Mouse (Mus musculus) heart, postnatal 0 days (tissue): Measurements from ENCODE around the gene Adm2. TPM values are rescaled to one million over a fixed set of nuclear protein-coding genes. Genes with fewer than 3 reads are reported as not detected.

Experiments
- ATAC-seq: fragments of 200-750 bp; cut with Nextera tagmentation; 2 replicates; pipeline ENCODE4 v1.8.0; 2017; ENCODE audit warnings: low read depth, moderate number of reproducible peaks, moderate library complexity; ENCODE audit not compliant: insufficient read depth
- DNase-seq: peaks from one replicate; pipeline ENCODE4 v3.0.0-alpha.2; 2016; ENCODE audit warnings: low spot score
- H3K27ac ChIP-seq: fragments of 300-500 bp; sonication (generic); 2 replicates; pipeline ENCODE4 v1.5.1; 2014; ENCODE audit warnings: low read depth, mild to moderate bottlenecking
- H3K27me3 ChIP-seq: fragments of 300-500 bp; sonication (generic); 2 replicates; pipeline ENCODE4 v1.6.1; 2014; ENCODE audit warnings: low read length, mixed read lengths; ENCODE audit not compliant: control insufficient read depth, insufficient read depth
- H3K36me3 ChIP-seq: fragments of 300-500 bp; sonication (generic); replicated peaks from 2 replicates; pipeline ENCODE4 v1.6.1; 2014; ENCODE audit warnings: low read length, mixed read lengths; ENCODE audit not compliant: control insufficient read depth, insufficient read depth
- H3K4me1 ChIP-seq: fragments of 300-500 bp; sonication (generic); 2 replicates; pipeline ENCODE4 v1.6.1; 2014; ENCODE audit warnings: antibody characterized with exemption; ENCODE audit not compliant: control insufficient read depth, insufficient read depth
- H3K4me2 ChIP-seq: fragments of 300-500 bp; sonication (generic); 2 replicates; pipeline ENCODE4 v1.6.1; 2014; ENCODE audit warnings: low read depth, mild to moderate bottlenecking, low read length, moderate library complexity
- H3K4me3 ChIP-seq: fragments of 300-500 bp; sonication (generic); 2 replicates; pipeline ENCODE4 v1.5.1; 2014; ENCODE audit warnings: low read depth, low read length
- H3K9ac ChIP-seq: fragments of 300-500 bp; sonication (generic); replicated peaks from 2 replicates; pipeline ENCODE4 v1.6.1; 2014; ENCODE audit warnings: low read depth, low read length, mixed read lengths
- H3K9me3 ChIP-seq: fragments of 300-500 bp; sonication (generic); replicated peaks from 2 replicates; pipeline ENCODE4 v1.6.1; 2016; ENCODE audit warnings: low read length; ENCODE audit not compliant: control insufficient read depth
- CTCF ChIP-seq: IDR thresholded peaks from 2 replicates; pipeline ENCODE4 v1.5.1; 2016; ENCODE audit warnings: antibody characterized with exemption, control low read depth, low read depth
- EP300 ChIP-seq: IDR thresholded peaks from 2 replicates; pipeline ENCODE4 v1.6.1; 2016; ENCODE audit warnings: antibody characterized with exemption, low read depth
- WGBS: fragments of 180-500 bp; shearing (Covaris S2); extraction: QIAGEN DNeasy Blood & Tissue Kit; methylation state at CpG from one replicate; pipeline ENCODE4 v1.1.7; 2014; 5-methylcytosine and 5-hydroxymethylcytosine counted together
- polyA plus RNA-seq: library from polyadenylated mRNA; unstranded; fragments of >200 nt; fragmentation: Nextera tagmentation; extraction: Ambion mirVana; gene quantifications from 2 replicates; pipeline ENCODE4 v1.2.1, GENCODE M21; 2015
- total RNA-seq: library from RNA; depleted of rRNA; stranded (reverse); fragments of >200 nt; gene quantifications from 2 replicates; pipeline ENCODE4 v1.2.3, GENCODE M21; 2014; ENCODE audit warnings: low replicate concordance

Adm2 gene
- total and polyA plus RNA-seq, 2 experiments from 2014 or later: not detected

DNA sequence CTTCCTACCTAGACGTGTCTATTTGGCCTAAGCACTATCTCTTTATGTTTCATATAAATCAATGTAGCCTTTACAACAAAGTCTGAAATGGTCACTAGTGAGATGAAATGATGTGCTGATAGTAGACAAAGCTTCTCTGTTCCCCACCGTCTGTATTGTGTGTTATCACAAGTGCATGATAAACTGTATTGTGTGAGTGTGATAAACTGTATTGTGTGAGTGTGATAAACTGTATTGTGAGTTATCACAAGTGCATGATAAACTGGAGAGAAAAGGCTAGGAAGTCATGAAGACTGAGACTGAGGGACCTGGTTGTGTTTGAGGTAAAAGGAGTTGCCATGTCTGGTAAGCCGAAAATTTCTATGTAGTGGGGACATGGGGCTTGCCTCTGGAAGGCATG lies 36.3 kb downstream of the Adm2 start:
- H3K4me2 ChIP-seq: no peak overlapping the region
- no peak for DNase-seq
- ATAC-seq: no peak
- H3K9me3 ChIP-seq: no peaks in the 10 kb centered on the region
- H3K27ac ChIP-seq: no peak overlapping the region
- WGBS: 36% methylated on average over 3 of the region's 3 CpGs
- TF ChIP-seq CTCF (no peak), EP300 (no peak)
- H3K27me3 ChIP-seq: no peaks in the 10 kb centered on the region
- H3K4me3 ChIP-seq: no peak overlapping the region
- peaks cover 22% of the 10 kb centered on the region; the same call in 1 of the 2 replicates for H3K4me1 ChIP-seq
- no peak overlapping the region for H3K9ac ChIP-seq
- H3K36me3 ChIP-seq: peaks cover 36% of the 10 kb centered on the region

DNA sequence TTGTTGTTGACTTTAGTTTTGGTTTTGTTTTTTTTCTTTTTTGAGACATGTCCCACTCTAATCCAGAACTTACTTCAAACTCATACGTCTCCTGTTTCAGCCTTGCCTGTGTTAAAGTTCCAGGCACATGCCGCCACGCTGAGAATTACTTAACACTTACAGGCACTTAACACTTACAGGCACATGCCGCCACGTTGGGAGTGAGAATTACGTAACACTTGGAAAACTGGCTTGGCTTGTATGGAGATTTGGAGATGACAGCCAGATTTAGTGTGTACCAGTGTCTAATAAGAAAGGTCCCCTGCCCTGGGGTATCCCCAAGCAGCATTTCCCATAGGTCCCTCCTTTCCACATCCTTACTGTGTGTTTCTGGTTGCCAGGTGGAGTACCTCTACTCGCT lies 40.5 kb downstream of the Adm2 start:
- Histone ChIP-seq H3K9me3 (no peaks in the 10 kb centered on the region), H3K4me2 (no peak overlapping the region), H3K4me3 (no peak overlapping the region), H3K36me3 (peaks cover 78% of the 10 kb centered on the region), H3K4me1 (no peaks in the 10 kb centered on the region), H3K27ac (no peak overlapping the region), H3K27me3 (no peaks in the 10 kb centered on the region), H3K9ac (no peak overlapping the region)
- WGBS: 77% methylated on average over 7 of the region's 7 CpGs
- TF ChIP-seq CTCF: no peak
- TF ChIP-seq EP300: no peak
- ATAC-seq (no peak), DNase-seq (no peak)

DNA sequence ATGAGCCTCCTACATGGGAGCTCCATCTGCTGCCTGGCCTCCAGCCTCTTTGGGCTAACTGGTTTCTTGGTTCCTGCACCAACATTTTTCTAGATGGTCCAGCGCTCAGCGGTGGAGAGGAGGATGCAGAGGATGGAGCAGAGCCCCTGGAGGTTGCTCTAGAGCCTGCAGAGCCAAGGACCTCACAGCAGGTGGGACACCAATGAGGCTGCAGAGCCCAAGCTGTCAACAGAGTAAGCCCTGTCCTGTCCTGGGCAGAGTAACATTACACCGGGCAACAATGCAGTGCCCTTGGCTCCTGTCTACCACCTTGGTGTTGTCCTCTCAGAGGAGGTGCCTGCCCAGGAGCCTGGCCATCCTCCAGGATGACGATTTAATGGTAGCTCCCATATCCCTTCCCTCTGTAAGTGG lies 42.6 kb downstream of the Adm2 start:
- 81% methylated on average over 4 of the region's 4 CpGs for WGBS
- Histone ChIP-seq H3K4me2 (no peak overlapping the region), H3K27ac (no peak overlapping the region), H3K27me3 (no peaks in the 10 kb centered on the region), H3K4me1 (no peaks in the 10 kb centered on the region), H3K4me3 (no peak overlapping the region), H3K9me3 (no peaks in the 10 kb centered on the region), H3K9ac (no peak overlapping the region), H3K36me3 (peaks cover 99% of the 10 kb centered on the region)
- ATAC-seq: no peak
- DNase-seq: no peak
- TF ChIP-seq CTCF (no peak), EP300 (no peak)

DNA sequence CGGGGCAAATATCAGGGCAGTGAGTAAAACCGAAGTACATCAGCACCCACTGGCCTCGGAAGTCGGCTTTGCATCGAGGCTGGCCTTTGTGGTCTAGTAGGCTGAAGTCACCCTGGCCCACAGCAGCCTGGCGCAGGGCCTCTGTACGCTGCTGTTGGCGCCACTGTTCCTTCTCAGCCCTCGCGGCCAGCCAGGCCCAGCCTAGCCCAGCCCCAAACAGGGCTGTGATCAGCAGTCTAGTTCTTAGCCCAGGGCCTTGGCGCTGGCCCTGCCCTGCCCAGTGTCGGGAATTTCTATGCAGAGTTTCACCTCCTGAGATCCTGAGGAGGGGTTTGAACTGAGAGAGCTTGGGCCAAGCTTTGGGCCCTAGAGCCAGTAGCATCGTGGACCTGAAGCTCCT lies 49.5 kb downstream of the Adm2 start:
- H3K27me3 ChIP-seq: peaks cover 11% of the 10 kb centered on the region
- H3K9ac ChIP-seq: no peak overlapping the region
- DNase-seq (no peak), ATAC-seq (no peak)
- H3K4me3 ChIP-seq: no peak overlapping the region
- no peaks in the 10 kb centered on the region for H3K9me3 ChIP-seq
- 86% methylated on average over 13 of the region's 13 CpGs for WGBS
- TF ChIP-seq CTCF: no peak
- no peak for TF ChIP-seq EP300
- peaks cover 8% of the 10 kb centered on the region; the same call in 1 of the 2 replicates for H3K4me1 ChIP-seq
- peaks cover 51% of the 10 kb centered on the region for H3K36me3 ChIP-seq
- no peak overlapping the region for H3K27ac ChIP-seq
- no peak overlapping the region for H3K4me2 ChIP-seq

DNA sequence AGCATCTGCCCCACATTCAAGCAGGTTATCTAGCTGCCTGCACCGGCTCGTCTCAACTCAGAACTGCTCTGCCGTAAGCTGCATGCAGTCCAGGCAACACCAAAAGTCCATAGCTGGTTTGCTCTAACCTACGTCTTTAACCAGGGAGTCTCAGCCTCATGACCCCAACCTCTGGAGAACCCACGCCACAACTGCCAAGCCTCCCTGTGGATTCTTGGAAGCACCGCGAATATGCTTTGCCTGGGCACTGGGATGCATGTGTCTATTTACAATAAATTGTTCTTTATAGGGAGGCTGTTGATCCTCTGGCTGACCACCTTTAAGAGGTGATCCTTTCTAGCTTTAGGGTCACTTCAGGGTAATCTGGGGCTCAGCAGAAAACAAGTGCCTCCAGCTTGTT lies 50.0 kb downstream of the Adm2 start:
- H3K4me3 ChIP-seq: no peak overlapping the region
- peaks cover 14% of the 10 kb centered on the region for H3K27me3 ChIP-seq
- H3K9me3 ChIP-seq: no peaks in the 10 kb centered on the region
- H3K27ac ChIP-seq: peak overlapping the region; percentile 87; the same call in 1 of the 2 replicates
- peaks cover 47% of the 10 kb centered on the region for H3K36me3 ChIP-seq
- peaks cover 8% of the 10 kb centered on the region; the same call in 1 of the 2 replicates for H3K4me1 ChIP-seq
- 83% methylated on average over 7 of the region's 7 CpGs for WGBS
- TF ChIP-seq CTCF (no peak), EP300 (no peak)
- DNase-seq (no peak), ATAC-seq (no peak)
- 0 out of 2 replicates have a peak overlapping the region, but pooled peaks have one; percentile 79 for H3K4me2 ChIP-seq
- no peak overlapping the region for H3K9ac ChIP-seq
